14 mouse cellular contexts compared by ENCODE assay signal in genomic region chr14:118435676-118436330, GRCm38 (mm10).
DNase-seq lines count a peak whose midpoint lies in the region; ATAC-seq lines count a peak whose summit lies in the region.
"Had no signal": no experiment of that assay in that cellular context is flagged by ENCODE, and none has a peak within 500 bp of the region (broad histone marks: within the 10 kb centered on the region; RNA-seq: fewer than 3 reads in every experiment).

No protein-coding gene starts in this region.

- peak; percentile 42; the same call in 1 of the 2 replicates for ATAC-seq in forebrain, embryonic 11.5 days (replicated peaks; ENCODE audit: low FRiP score)
- ATAC-seq in forebrain, embryonic 16.5 days: no peak
- 0 out of 2 replicates have a peak, but pooled peaks have one; percentile 40 for ATAC-seq in neural tube, embryonic 13.5 days (ENCODE audit: low read depth)

- no peaks in the 10 kb centered on the region for H3K9me3 ChIP-seq in forebrain, embryonic 11.5 days (ENCODE audit: control insufficient read depth, low read length)
- H3K9me3 ChIP-seq in forebrain, embryonic 16.5 days (ENCODE audit: control insufficient read depth, low read length): no peaks in the 10 kb centered on the region
- H3K9me3 ChIP-seq in neural tube, embryonic 13.5 days: no peaks in the 10 kb centered on the region
- H3K9me3 ChIP-seq: limb, embryonic 12.5 days; liver, embryonic 15.5 days; neural tube, embryonic 12.5 days had no signal

- no peaks in the 10 kb centered on the region for H3K36me3 ChIP-seq in forebrain, embryonic 11.5 days (ENCODE audit: control insufficient read depth, insufficient read depth, low read length)
- no peaks in the 10 kb centered on the region for H3K36me3 ChIP-seq in forebrain, embryonic 16.5 days (ENCODE audit: control insufficient read depth, insufficient read depth)
- H3K36me3 ChIP-seq in neural tube, embryonic 13.5 days: no peaks in the 10 kb centered on the region
- H3K36me3 ChIP-seq: limb, embryonic 12.5 days; liver, embryonic 15.5 days; neural tube, embryonic 12.5 days had no signal

- no peak overlapping the region for H3K4me2 ChIP-seq in forebrain, embryonic 11.5 days (ENCODE audit: low read depth, low read length, severe bottlenecking)
- no peak overlapping the region for H3K4me2 ChIP-seq in forebrain, embryonic 16.5 days (ENCODE audit: low read length)
- H3K4me2 ChIP-seq in neural tube, embryonic 13.5 days: no peak overlapping the region

- H3K4me3 ChIP-seq in forebrain, embryonic 11.5 days (ENCODE audit: low read depth, low read length): no peak overlapping the region
- H3K4me3 ChIP-seq in forebrain, embryonic 16.5 days (replicated peaks; ENCODE audit: low read length): no peak overlapping the region
- H3K4me3 ChIP-seq in neural tube, embryonic 13.5 days: no peak overlapping the region
- H3K4me3 ChIP-seq: liver, embryonic 15.5 days had no signal

- H3K4me1 ChIP-seq in forebrain, embryonic 11.5 days (replicated peaks; ENCODE audit: control insufficient read depth, insufficient read depth, low read length): peaks cover 6% of the 10 kb centered on the region
- H3K4me1 ChIP-seq in forebrain, embryonic 16.5 days (replicated peaks; ENCODE audit: control insufficient read depth, insufficient read depth, low read length): peaks cover 9% of the 10 kb centered on the region
- H3K4me1 ChIP-seq in neural tube, embryonic 13.5 days (replicated peaks): peaks cover 22% of the 10 kb centered on the region

- 10% methylated on average over 12 of the region's 12 CpGs for WGBS in forebrain, embryonic 11.5 days
- WGBS in forebrain, embryonic 16.5 days: 15% methylated on average over 12 of the region's 12 CpGs
- 15% methylated on average over 12 of the region's 12 CpGs for WGBS in neural tube, embryonic 13.5 days

- H3K27ac ChIP-seq in forebrain, embryonic 11.5 days (ENCODE audit: low read depth, low read length): no peak overlapping the region
- no peak overlapping the region for H3K27ac ChIP-seq in forebrain, embryonic 16.5 days (ENCODE audit: low read length)
- H3K27ac ChIP-seq in neural tube, embryonic 13.5 days (replicated peaks): no peak overlapping the region
- H3K27ac ChIP-seq: limb, embryonic 12.5 days; liver, embryonic 15.5 days; neural tube, embryonic 12.5 days had no signal

- peaks cover 14% of the 10 kb centered on the region for H3K27me3 ChIP-seq in forebrain, embryonic 11.5 days (ENCODE audit: control insufficient read depth, insufficient read depth, low read length)
- peaks cover 18% of the 10 kb centered on the region for H3K27me3 ChIP-seq in forebrain, embryonic 16.5 days (replicated peaks; ENCODE audit: control insufficient read depth, insufficient read depth, low read length)
- peaks cover 60% of the 10 kb centered on the region for H3K27me3 ChIP-seq in neural tube, embryonic 13.5 days

- DNase-seq in forebrain, embryonic 11.5 days (ENCODE audit: low spot score): no peak
- peak; percentile 32 for DNase-seq in embryo, embryonic 9.5 days (ENCODE audit: extremely low spot score)
- DNase-seq in mesoderm, embryonic 11.5 days (ENCODE audit: low read depth, low spot score): peak; percentile 16
- DNase-seq in testis, postnatal 10 days (ENCODE audit: low spot score): no peak
- DNase-seq in thymus, postnatal 4 days: no peak
- DNase-seq in adrenal gland, postnatal 14 days: no peak
- DNase-seq: B cell, adult 2 months; cerebellum, adult 11 months; lung, postnatal 10 days had no signal

- H3K9ac ChIP-seq in forebrain, embryonic 11.5 days (ENCODE audit: low read length): no peak overlapping the region
- H3K9ac ChIP-seq in forebrain, embryonic 16.5 days (replicated peaks; ENCODE audit: low read depth, low read length): no peak overlapping the region
- H3K9ac ChIP-seq in neural tube, embryonic 13.5 days: no peak overlapping the region
- H3K9ac ChIP-seq: liver, embryonic 15.5 days had no signal

Comparison
In these comparisons a context has a peak if more than half of its experiments do, and no peak if none do; other contexts are left out.
1. DNase-seq: peak in embryo, embryonic 9.5 days (single experiment) and mesoderm, embryonic 11.5 days (single experiment); none in forebrain, embryonic 11.5 days (single experiment), testis, postnatal 10 days (single experiment), thymus, postnatal 4 days (single experiment) and adrenal gland, postnatal 14 days (single experiment).